Mouse (Mus musculus): ENCODE results near the gene Fcho1.

The Fcho1 gene

GRCm38 (mm10) chr8:71676020-71676741 is 49.3 kb downstream of the Fcho1 start, which contains the start of gene Jak3:
Jak3 (plus strand) TSS chr8:71676296.
- TF ChIP-seq NANOG (IDR thresholded peaks at IDR 0.05; ENCODE audit: borderline replicate concordance, low read length) (no peak), CTCF (conservative IDR thresholded peaks at IDR 0.05; ENCODE audit: low read length) (no peak), POU5F1 (IDR thresholded peaks at IDR 0.05; ENCODE audit: borderline replicate concordance, low read length) (no peak)

GRCm38 (mm10) chr8:71675456-71676019 is 50.0 kb downstream of the Fcho1 start:
- Histone ChIP-seq H3K36me3 (ENCODE audit: insufficient read depth, low read length) (peaks cover 15% of the 10 kb centered on the region), H3K4me1 (replicated peaks; ENCODE audit: low read depth, low read length) (peaks cover 78% of the 10 kb centered on the region), H3K4me3 (replicated peaks; ENCODE audit: low read length) (peak overlapping the region; percentile 83), H3K9me3 (ENCODE audit: low read length) (no peaks in the 10 kb centered on the region), H3K27me3 (ENCODE audit: insufficient read depth, low read length) (peaks cover 7% of the 10 kb centered on the region; the same call in 1 of the 2 replicates)
- TF ChIP-seq NANOG (IDR thresholded peaks at IDR 0.05; ENCODE audit: borderline replicate concordance, low read length) (no peak), POU5F1 (IDR thresholded peaks at IDR 0.05; ENCODE audit: borderline replicate concordance, low read length) (no peak), CTCF (conservative IDR thresholded peaks at IDR 0.05; ENCODE audit: low read length) (no peak)

More at GRCm38 (mm10) chr8:71676020-71676741, 49.3 kb downstream of the Fcho1 start, which contains the start of gene Jak3:
- Histone ChIP-seq H3K4me1 (replicated peaks; ENCODE audit: low read depth, low read length) (peaks cover 84% of the 10 kb centered on the region), H3K4me3 (replicated peaks; ENCODE audit: low read length) (peak within 1 kb of the TSS; percentile 83), H3K36me3 (ENCODE audit: insufficient read depth, low read length) (peaks cover 22% of the 10 kb centered on the region), H3K27me3 (ENCODE audit: insufficient read depth, low read length) (peaks cover 10% of the 10 kb centered on the region; the same call in 1 of the 2 replicates), H3K9me3 (ENCODE audit: low read length) (no peaks in the 10 kb centered on the region)

GRCm38 (mm10) chr8:71674071-71674470 is 51.4 kb downstream of the Fcho1 start:
- Histone ChIP-seq H3K27me3 (ENCODE audit: insufficient read depth, low read length) (peaks cover 3% of the 10 kb centered on the region; the same call in 1 of the 2 replicates), H3K4me1 (replicated peaks; ENCODE audit: low read depth, low read length) (peaks cover 78% of the 10 kb centered on the region), H3K9me3 (ENCODE audit: low read length) (no peaks in the 10 kb centered on the region), H3K36me3 (ENCODE audit: insufficient read depth, low read length) (peaks cover 9% of the 10 kb centered on the region), H3K4me3 (replicated peaks; ENCODE audit: low read length) (no peak overlapping the region)
- TF ChIP-seq POU5F1 (IDR thresholded peaks at IDR 0.05; ENCODE audit: borderline replicate concordance, low read length) (no peak), NANOG (IDR thresholded peaks at IDR 0.05; ENCODE audit: borderline replicate concordance, low read length) (no peak), CTCF (conservative IDR thresholded peaks at IDR 0.05; ENCODE audit: low read length) (no peak)

GRCm38 (mm10) chr8:71672168-71672735 is 53.3 kb downstream of the Fcho1 start:
- no peaks in the 10 kb centered on the region for H3K9me3 ChIP-seq (ENCODE audit: low read length)
- peak overlapping the region; percentile 96 for H3K4me3 ChIP-seq (replicated peaks; ENCODE audit: low read length)
- no peaks in the 10 kb centered on the region for H3K27me3 ChIP-seq (ENCODE audit: insufficient read depth, low read length)
- TF ChIP-seq POU5F1 (IDR thresholded peaks at IDR 0.05; ENCODE audit: borderline replicate concordance, low read length) (no peak), NANOG (IDR thresholded peaks at IDR 0.05; ENCODE audit: borderline replicate concordance, low read length) (no peak), CTCF (conservative IDR thresholded peaks at IDR 0.05; ENCODE audit: low read length) (no peak)
- H3K36me3 ChIP-seq (ENCODE audit: insufficient read depth, low read length) = no peaks in the 10 kb centered on the region
- H3K4me1 ChIP-seq (replicated peaks; ENCODE audit: low read depth, low read length) = peaks cover 78% of the 10 kb centered on the region

- Histone ChIP-seq H3K27me3 (ENCODE audit: insufficient read depth, low read length) (no peaks in the 10 kb centered on the region), H3K9me3 (ENCODE audit: low read length) (no peaks in the 10 kb centered on the region), H3K4me3 (replicated peaks; ENCODE audit: low read length) (peak within 1 kb of the TSS; percentile 96), H3K36me3 (ENCODE audit: insufficient read depth, low read length) (no peaks in the 10 kb centered on the region), H3K4me1 (replicated peaks; ENCODE audit: low read depth, low read length) (peaks cover 78% of the 10 kb centered on the region)
- TF ChIP-seq POU5F1 (IDR thresholded peaks at IDR 0.05; ENCODE audit: borderline replicate concordance, low read length) = no peak
- no peak for TF ChIP-seq CTCF (conservative IDR thresholded peaks at IDR 0.05; ENCODE audit: low read length)
- TF ChIP-seq NANOG (IDR thresholded peaks at IDR 0.05; ENCODE audit: borderline replicate concordance, low read length) = no peak
These were observed 54.0 kb downstream of the Fcho1 start, which contains the start of gene Unc13a for GRCm38 (mm10) chr8:71671549-71671965. Unc13a (minus strand) TSS chr8:71671757.

- TF ChIP-seq NANOG (IDR thresholded peaks at IDR 0.05; ENCODE audit: borderline replicate concordance, low read length) (no peak), CTCF (conservative IDR thresholded peaks at IDR 0.05; ENCODE audit: low read length) (no peak), POU5F1 (IDR thresholded peaks at IDR 0.05; ENCODE audit: borderline replicate concordance, low read length) (no peak)
- H3K4me3 ChIP-seq (replicated peaks; ENCODE audit: low read length) = peak overlapping the region; percentile 96
- H3K36me3 ChIP-seq (ENCODE audit: insufficient read depth, low read length) = no peaks in the 10 kb centered on the region
- H3K4me1 ChIP-seq (replicated peaks; ENCODE audit: low read depth, low read length) = peaks cover 84% of the 10 kb centered on the region
- no peaks in the 10 kb centered on the region for H3K9me3 ChIP-seq (ENCODE audit: low read length)
- no peaks in the 10 kb centered on the region for H3K27me3 ChIP-seq (ENCODE audit: insufficient read depth, low read length)
These were observed 54.6 kb downstream of the Fcho1 start for GRCm38 (mm10) chr8:71670621-71671548.

- no peak for TF ChIP-seq NANOG (IDR thresholded peaks at IDR 0.05; ENCODE audit: borderline replicate concordance, low read length)
- TF ChIP-seq POU5F1 (IDR thresholded peaks at IDR 0.05; ENCODE audit: borderline replicate concordance, low read length) = no peak
- TF ChIP-seq CTCF (conservative IDR thresholded peaks at IDR 0.05; ENCODE audit: low read length) = no peak
- H3K4me1 ChIP-seq (replicated peaks; ENCODE audit: low read depth, low read length) = peaks cover 79% of the 10 kb centered on the region
These were observed 55.3 kb downstream of the Fcho1 start for GRCm38 (mm10) chr8:71670198-71670597.

More at GRCm38 (mm10) chr8:71670198-71670597, 55.3 kb downstream of the Fcho1 start:
- H3K27me3 ChIP-seq (ENCODE audit: insufficient read depth, low read length) = no peaks in the 10 kb centered on the region
- peak overlapping the region; percentile 96 for H3K4me3 ChIP-seq (replicated peaks; ENCODE audit: low read length)
- H3K9me3 ChIP-seq (ENCODE audit: low read length) = no peaks in the 10 kb centered on the region
- H3K36me3 ChIP-seq (ENCODE audit: insufficient read depth, low read length) = no peaks in the 10 kb centered on the region
